Mouse (Mus musculus) forebrain, embryonic 14.5 days (tissue): Measurements from ENCODE around the gene Sytl3. TPM values are rescaled to one million over a fixed set of nuclear protein-coding genes. Genes with fewer than 3 reads are reported as not detected.
"Not testable (repeated sequence)": the region's sequence is repeated elsewhere in the genome, so short reads cannot be mapped to it uniquely, and the experiment has no call there.

Source experiments
- ATAC-seq: fragments of 200-750 bp; cut with Nextera tagmentation; 2 replicates; pipeline ENCODE4 v1.8.0; 2017; ENCODE audit warnings: mild to moderate bottlenecking, moderate library complexity
- DNase-seq: peaks from one replicate; pipeline ENCODE4 v3.0.0-alpha.2; 2015; ENCODE audit warnings: low spot score
- H3K27ac ChIP-seq: fragments of 300-500 bp; sonication (generic); 2 replicates; pipeline ENCODE4 v1.5.1; 2014; ENCODE audit warnings: low read depth, mild to moderate bottlenecking, control low read depth, low read length, moderate library complexity
- H3K27me3 ChIP-seq: fragments of 300-500 bp; sonication (generic); replicated peaks from 2 replicates; pipeline ENCODE4 v1.6.1; 2014; ENCODE audit warnings: low read length, control low read depth, mixed read lengths; ENCODE audit not compliant: control insufficient read depth, insufficient read depth
- H3K36me3 ChIP-seq: fragments of 300-500 bp; sonication (generic); 2 replicates; pipeline ENCODE4 v1.6.1; 2014; ENCODE audit warnings: low read length, control low read depth; ENCODE audit not compliant: control insufficient read depth, insufficient read depth
- H3K4me1 ChIP-seq: fragments of 300-500 bp; sonication (generic); 2 replicates; pipeline ENCODE4 v1.6.1; 2014; ENCODE audit warnings: antibody characterized with exemption, low read length, control low read depth; ENCODE audit not compliant: control insufficient read depth, insufficient read depth
- H3K4me2 ChIP-seq: fragments of 300-500 bp; sonication (generic); 2 replicates; pipeline ENCODE4 v1.6.1; 2014; ENCODE audit warnings: mild to moderate bottlenecking, control low read depth, low read length
- H3K4me3 ChIP-seq: fragments of 300-500 bp; sonication (generic); 2 replicates; pipeline ENCODE4 v1.5.1; 2014; ENCODE audit warnings: low read depth, low read length, control low read depth
- H3K9ac ChIP-seq: fragments of 300-500 bp; sonication (generic); 2 replicates; pipeline ENCODE4 v1.6.1; 2014; ENCODE audit warnings: mild to moderate bottlenecking, low read length, control low read depth, moderate library complexity
- H3K9me3 ChIP-seq: fragments of 300-500 bp; sonication (generic); replicated peaks from 2 replicates; pipeline ENCODE4 v1.6.1; 2016; ENCODE audit warnings: low read length, control low read depth, mixed read lengths; ENCODE audit not compliant: control insufficient read depth
- WGBS: fragments of 180-500 bp; shearing (Covaris S2); extraction: QIAGEN DNeasy Blood & Tissue Kit; methylation state at CpG from one replicate; pipeline ENCODE4 v1.1.7; 2014; 5-methylcytosine and 5-hydroxymethylcytosine counted together
- polyA plus RNA-seq: library from polyadenylated mRNA; unstranded; fragments of >200 nt; fragmentation: Nextera tagmentation; extraction: Ambion mirVana; gene quantifications from 2 replicates; pipeline ENCODE4 v1.2.1, GENCODE M21; 2014

Gene Sytl3
- polyA plus RNA-seq, 1 experiment from 2014 or later: 0.51 TPM

GRCm38 (mm10) chr17:6624926-6625558 is 33.9 kb upstream of the Sytl3 start:
- H3K9me3 ChIP-seq, H3K36me3 ChIP-seq, H3K27me3 ChIP-seq, H3K4me3 ChIP-seq, H3K4me1 ChIP-seq, ATAC-seq, H3K4me2 ChIP-seq, DNase-seq, H3K27ac ChIP-seq, H3K9ac ChIP-seq: not testable (repeated sequence)
- 53% methylated on average over 1 of the region's 6 CpGs for WGBS

GRCm38 (mm10) chr17:6630398-6630797 is 28.5 kb upstream of the Sytl3 start:
- 94% methylated on average over 4 of the region's 4 CpGs for WGBS
- not testable (repeated sequence) for H3K36me3 ChIP-seq, H3K9ac ChIP-seq, H3K4me3 ChIP-seq, H3K4me1 ChIP-seq, H3K27me3 ChIP-seq, H3K9me3 ChIP-seq, DNase-seq, H3K27ac ChIP-seq, ATAC-seq, H3K4me2 ChIP-seq

GRCm38 (mm10) chr17:6632850-6633249 is 26.0 kb upstream of the Sytl3 start:
- H3K9me3 ChIP-seq, H3K36me3 ChIP-seq, H3K4me1 ChIP-seq, H3K27me3 ChIP-seq, DNase-seq, H3K9ac ChIP-seq, H3K4me2 ChIP-seq, ATAC-seq, H3K27ac ChIP-seq, H3K4me3 ChIP-seq: not testable (repeated sequence)
- WGBS: 74% methylated on average over 6 of the region's 6 CpGs

- not testable (repeated sequence) for H3K9ac ChIP-seq, H3K9me3 ChIP-seq, DNase-seq, H3K27ac ChIP-seq, H3K27me3 ChIP-seq, ATAC-seq, H3K4me1 ChIP-seq, H3K4me2 ChIP-seq, H3K36me3 ChIP-seq, H3K4me3 ChIP-seq
- 83% methylated on average over 1 of the region's 4 CpGs for WGBS
Measured at GRCm38 (mm10) chr17:6635781-6636180, 23.1 kb upstream of the Sytl3 start.

- no peak for DNase-seq
- no peak overlapping the region for H3K4me3 ChIP-seq
- H3K9ac ChIP-seq: no peak overlapping the region
- H3K27me3 ChIP-seq: no peaks in the 10 kb centered on the region
- 85% methylated on average over 5 of the region's 5 CpGs for WGBS
- H3K9me3 ChIP-seq: no peaks in the 10 kb centered on the region
- H3K4me2 ChIP-seq: no peak overlapping the region
- ATAC-seq: no peak
- no peaks in the 10 kb centered on the region for H3K4me1 ChIP-seq
- H3K36me3 ChIP-seq: no peaks in the 10 kb centered on the region
- no peak overlapping the region for H3K27ac ChIP-seq
Measured at GRCm38 (mm10) chr17:6636861-6637260, 22.0 kb upstream of the Sytl3 start.

- not testable (repeated sequence) for DNase-seq, H3K9ac ChIP-seq
- 89% methylated on average over 4 of the region's 4 CpGs for WGBS
Measured at GRCm38 (mm10) chr17:6637434-6637833, 21.5 kb upstream of the Sytl3 start.

GRCm38 (mm10) chr17:6638444-6638843 is 20.4 kb upstream of the Sytl3 start:
- not testable (repeated sequence) for H3K27me3 ChIP-seq, H3K4me1 ChIP-seq, H3K4me2 ChIP-seq, H3K36me3 ChIP-seq, H3K27ac ChIP-seq, H3K9ac ChIP-seq, H3K4me3 ChIP-seq, DNase-seq, H3K9me3 ChIP-seq, ATAC-seq
- 79% methylated on average over 8 of the region's 8 CpGs for WGBS

More at GRCm38 (mm10) chr17:6637434-6637833, 21.5 kb upstream of the Sytl3 start:
- H3K27ac ChIP-seq, H3K27me3 ChIP-seq, ATAC-seq, H3K4me3 ChIP-seq, H3K36me3 ChIP-seq, H3K4me1 ChIP-seq, H3K4me2 ChIP-seq, H3K9me3 ChIP-seq: not testable (repeated sequence)

GRCm38 (mm10) chr17:6639486-6639885 is 19.4 kb upstream of the Sytl3 start:
- not testable (repeated sequence) for H3K4me2 ChIP-seq, H3K27ac ChIP-seq, DNase-seq, H3K36me3 ChIP-seq, H3K4me3 ChIP-seq, ATAC-seq, H3K9me3 ChIP-seq, H3K4me1 ChIP-seq, H3K9ac ChIP-seq, H3K27me3 ChIP-seq
- 94% methylated on average over 14 of the region's 21 CpGs for WGBS

- 85% methylated on average over 10 of the region's 10 CpGs for WGBS
- not testable (repeated sequence) for H3K27ac ChIP-seq, ATAC-seq, H3K4me3 ChIP-seq, DNase-seq, H3K4me2 ChIP-seq, H3K9ac ChIP-seq, H3K4me1 ChIP-seq, H3K36me3 ChIP-seq, H3K27me3 ChIP-seq, H3K9me3 ChIP-seq
Measured at GRCm38 (mm10) chr17:6640044-6640637, 18.8 kb upstream of the Sytl3 start.
